In genomic region chr10:88682904-88683563, GRCm38 (mm10) we compare ENCODE assay signal across 29 mouse cellular contexts. TPM values are rescaled to one million over a fixed set of nuclear protein-coding genes. Genes with fewer than 3 reads are reported as not detected.
DNase-seq lines count a peak whose midpoint lies in the region; ATAC-seq and TF ChIP-seq lines count a peak whose summit lies in the region.
"Had no signal": no experiment of that assay in that cellular context is flagged by ENCODE, and none has a peak within 500 bp of the region (broad histone marks: within the 10 kb centered on the region; RNA-seq: fewer than 3 reads in every experiment).

No protein-coding gene starts in this region.

- no peaks in the 10 kb centered on the region for H3K4me1 ChIP-seq in intestine, postnatal 0 days (replicated peaks; ENCODE audit: control insufficient read depth, insufficient read depth, low read length)
- H3K4me1 ChIP-seq in embryonic facial prominence, embryonic 10.5 days, result no peaks in the 10 kb centered on the region
- H3K4me1 ChIP-seq: embryonic facial prominence, embryonic 12.5 days; forebrain, embryonic 13.5 days; hindbrain, embryonic 13.5 days; limb, embryonic 12.5 days; midbrain, embryonic 15.5 days; neural tube, embryonic 15.5 days had no signal

- H3K36me3 ChIP-seq in intestine, postnatal 0 days (ENCODE audit: control insufficient read depth, insufficient read depth), result no peaks in the 10 kb centered on the region
- no peaks in the 10 kb centered on the region for H3K36me3 ChIP-seq in embryonic facial prominence, embryonic 10.5 days (replicated peaks)
- H3K36me3 ChIP-seq: embryonic facial prominence, embryonic 12.5 days; hindbrain, embryonic 13.5 days; limb, embryonic 12.5 days; midbrain, embryonic 15.5 days; neural tube, embryonic 15.5 days had no signal

- H3K9ac ChIP-seq in intestine, postnatal 0 days (ENCODE audit: low read depth, low read length), result no peak overlapping the region
- H3K9ac ChIP-seq: embryonic facial prominence, embryonic 12.5 days; forebrain, embryonic 13.5 days; hindbrain, embryonic 13.5 days; limb, embryonic 12.5 days; midbrain, embryonic 15.5 days; neural tube, embryonic 15.5 days had no signal

- no peaks in the 10 kb centered on the region for H3K9me3 ChIP-seq in intestine, postnatal 0 days (ENCODE audit: control insufficient read depth)
- H3K9me3 ChIP-seq in embryonic facial prominence, embryonic 10.5 days, result no peaks in the 10 kb centered on the region
- H3K9me3 ChIP-seq: embryonic facial prominence, embryonic 12.5 days; forebrain, embryonic 13.5 days; hindbrain, embryonic 13.5 days; limb, embryonic 12.5 days; megakaryocyte, embryonic 14.5 days; midbrain, embryonic 15.5 days; neural tube, embryonic 15.5 days had no signal

- no peak overlapping the region for H3K27ac ChIP-seq in intestine, postnatal 0 days (ENCODE audit: low read depth, low read length)
- H3K27ac ChIP-seq in embryonic facial prominence, embryonic 10.5 days (replicated peaks), result no peak overlapping the region
- H3K27ac ChIP-seq: embryonic facial prominence, embryonic 12.5 days; forebrain, embryonic 13.5 days; hindbrain, embryonic 13.5 days; limb, embryonic 12.5 days; midbrain, embryonic 15.5 days; neural tube, embryonic 15.5 days had no signal

- TF ChIP-seq CTCF in intestine, postnatal 0 days (IDR thresholded peaks at IDR 0.05; ENCODE audit: low read depth), result no peak

- no peaks in the 10 kb centered on the region for H3K27me3 ChIP-seq in intestine, postnatal 0 days (replicated peaks; ENCODE audit: control insufficient read depth, insufficient read depth, low read length)
- H3K27me3 ChIP-seq in embryonic facial prominence, embryonic 10.5 days (replicated peaks; ENCODE audit: low read depth, poor library complexity, severe bottlenecking), result no peaks in the 10 kb centered on the region
- H3K27me3 ChIP-seq: embryonic facial prominence, embryonic 12.5 days; forebrain, embryonic 13.5 days; hindbrain, embryonic 13.5 days; limb, embryonic 12.5 days; megakaryocyte, embryonic 14.5 days; midbrain, embryonic 15.5 days; neural tube, embryonic 15.5 days had no signal

- peak; percentile 64 for ATAC-seq in intestine, postnatal 0 days
- ATAC-seq: forebrain, embryonic 13.5 days; inflammation-experienced regulatory T-cells, adult 6 months; midbrain, embryonic 15.5 days; Patski had no signal

- peak; percentile 16 for DNase-seq in heart, adult 8-10 months (ENCODE audit: low spot score)
- DNase-seq in heart, adult 11 months, result no peak
- peak; percentile 13 to 39 for DNase-seq in spleen, postnatal 36 days (ENCODE audit: low spot score in 2 of 2)
- DNase-seq in spleen, postnatal 10 days (ENCODE audit: low spot score in 2 of 2), result no peak
- DNase-seq in embryonic facial prominence, embryonic 10.5 days (ENCODE audit: low spot score), result no peak
- DNase-seq in testis, postnatal 10 days (ENCODE audit: low spot score), result no peak
- DNase-seq: cerebellum, adult 9-10 months; gastrocnemius, postnatal 14 days; heart, postnatal 10 days; lung, adult 18-20 months; lung, postnatal 14 days; right cerebral cortex, postnatal 25 days; thymus, postnatal 36 days had no signal

- H3K4me3 ChIP-seq in intestine, postnatal 0 days (ENCODE audit: low read depth, low read length), result no peak overlapping the region
- H3K4me3 ChIP-seq in embryonic facial prominence, embryonic 10.5 days, result no peak overlapping the region
- H3K4me3 ChIP-seq: embryonic facial prominence, embryonic 12.5 days; erythroblast, embryonic 14.5 days; forebrain, embryonic 13.5 days; hindbrain, embryonic 13.5 days; limb, embryonic 12.5 days; midbrain, embryonic 15.5 days; neural tube, embryonic 15.5 days had no signal

- no peak overlapping the region for H3K4me2 ChIP-seq in intestine, postnatal 0 days (replicated peaks; ENCODE audit: low read depth)
- H3K4me2 ChIP-seq: embryonic facial prominence, embryonic 12.5 days; forebrain, embryonic 13.5 days; heart, embryonic 11.5 days; hindbrain, embryonic 13.5 days; limb, embryonic 12.5 days; midbrain, embryonic 15.5 days; neural tube, embryonic 15.5 days had no signal

- WGBS in intestine, postnatal 0 days, result 48% methylated on average over 4 of the region's 4 CpGs
- 89% methylated on average over 4 of the region's 4 CpGs for WGBS in embryonic facial prominence, embryonic 10.5 days

RNA-seq across cellular contexts. Expression of gene Spic, which starts 1.8 kb away (rescaled TPM):
- total RNA-seq in heart, adult 8-10 months (2022), result under 1 TPM in 1 of 4 experiments, not detected in 3; 0.34 TPM
- polyA plus RNA-seq in intestine, postnatal 0 days (2015; fragmentation: Nextera tagmentation; extraction: Ambion mirVana), result 0.20 and 0.59 TPM in 2 replicates
- polyA plus RNA-seq in embryonic facial prominence, embryonic 10.5 days (2016; fragmentation: Nextera tagmentation; extraction: Ambion mirVana), result not detected in 2 replicates
- total RNA-seq: gastrocnemius, postnatal 14 days; layer of hippocampus, postnatal 14 days; left cerebral cortex, postnatal 10 days had no signal
- polyA plus RNA-seq: cortical plate, adult 2 months; forebrain, embryonic 13.5 days; heart, embryonic 11.5 days; limb, embryonic 12.5 days; midbrain, embryonic 15.5 days; neural tube, embryonic 15.5 days; Patski; testis, adult 2 months had no signal

RNA-seq across cellular contexts. Expression of gene Arl1, which starts 47.6 kb away (rescaled TPM):
- 10 to 100 TPM; 81.8 to 94.7 (median 91.7) TPM for total RNA-seq in heart, adult 8-10 months (2022)
- 153 and 163 TPM in 2 replicates for polyA plus RNA-seq in intestine, postnatal 0 days (2015; fragmentation: Nextera tagmentation; extraction: Ambion mirVana)
- 152 and 156 TPM in 2 replicates for polyA plus RNA-seq in embryonic facial prominence, embryonic 10.5 days (2016; fragmentation: Nextera tagmentation; extraction: Ambion mirVana)

Comparison
In these comparisons a context has a peak if more than half of its experiments do, and no peak if none do; other contexts are left out.
1. DNase-seq: peak in heart, adult 8-10 months (single experiment) and spleen, postnatal 36 days (2 of 2); none in heart, adult 11 months (single experiment), spleen, postnatal 10 days (0 of 2), embryonic facial prominence, embryonic 10.5 days (single experiment) and testis, postnatal 10 days (single experiment).